Mouse (Mus musculus): ENCODE data around the gene Tctex1d1.

Tctex1d1 gene

GRCm38 (mm10) chr4:102978440-102978839 lies at the start of gene Tctex1d1:
TSS of gene Tctex1d1 (plus strand) at chr4:102978606.
- peak; percentile 33 for DNase-seq (ENCODE audit: low read depth, low spot score)

- no peak for DNase-seq (ENCODE audit: low read depth, low spot score)
Measured at GRCm38 (mm10) chr4:102929491-102929890, 48.9 kb upstream of the Tctex1d1 start.

GRCm38 (mm10) chr4:102930679-102931078 lies 47.7 kb upstream of the Tctex1d1 start:
- DNase-seq (ENCODE audit: low read depth, low spot score) = peak; percentile 23

GRCm38 (mm10) chr4:102940266-102940665 lies 38.1 kb upstream of the Tctex1d1 start:
- DNase-seq (ENCODE audit: low read depth, low spot score) = no peak

- no peak for DNase-seq (ENCODE audit: low read depth, low spot score)
Measured at GRCm38 (mm10) chr4:102940738-102941137, 37.7 kb upstream of the Tctex1d1 start.

DNA sequence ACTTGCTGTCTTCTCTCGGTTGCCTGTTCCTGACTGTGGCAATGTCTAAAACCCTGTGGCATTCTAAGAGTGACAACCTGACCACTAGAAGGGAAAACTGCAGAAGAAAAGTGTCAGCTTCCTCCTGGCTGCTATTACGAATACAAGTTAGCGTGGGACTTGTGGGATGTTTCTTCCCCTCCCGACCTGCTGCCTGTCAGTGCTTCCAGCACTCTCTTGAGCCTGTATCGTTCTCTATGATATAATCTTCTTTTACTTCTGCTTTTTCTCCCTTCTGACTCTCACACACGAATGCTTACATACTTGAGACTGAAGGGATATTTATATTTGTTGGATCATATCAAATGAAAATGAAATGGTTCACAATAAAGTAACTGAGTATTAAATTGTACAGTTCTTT lies 34.1 kb upstream of the Tctex1d1 start:
- no peak for DNase-seq (ENCODE audit: low read depth, low spot score)

DNA sequence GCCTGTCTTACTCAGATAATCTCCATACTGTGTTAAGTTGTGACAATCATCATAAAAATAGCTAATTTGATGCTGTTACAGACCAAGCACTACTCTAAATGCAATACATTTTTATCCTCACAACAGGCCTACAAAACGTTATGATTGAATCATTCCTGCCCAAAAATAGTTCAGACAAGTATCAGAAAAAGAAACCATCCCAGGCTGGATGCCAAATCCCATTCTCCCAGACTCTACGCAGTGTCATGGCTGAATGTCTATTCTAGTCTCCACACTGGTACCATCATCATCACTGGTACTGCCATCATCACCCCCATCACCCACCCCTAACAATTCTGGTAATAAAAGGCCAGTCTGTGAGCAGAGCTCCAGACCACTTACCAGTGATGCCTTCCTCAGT lies 25.9 kb upstream of the Tctex1d1 start:
- DNase-seq (ENCODE audit: low read depth, low spot score) = no peak

GRCm38 (mm10) chr4:102955294-102955956 lies 23.0 kb upstream of the Tctex1d1 start:
- DNase-seq (ENCODE audit: low read depth, low spot score) = peak; percentile 38

DNA sequence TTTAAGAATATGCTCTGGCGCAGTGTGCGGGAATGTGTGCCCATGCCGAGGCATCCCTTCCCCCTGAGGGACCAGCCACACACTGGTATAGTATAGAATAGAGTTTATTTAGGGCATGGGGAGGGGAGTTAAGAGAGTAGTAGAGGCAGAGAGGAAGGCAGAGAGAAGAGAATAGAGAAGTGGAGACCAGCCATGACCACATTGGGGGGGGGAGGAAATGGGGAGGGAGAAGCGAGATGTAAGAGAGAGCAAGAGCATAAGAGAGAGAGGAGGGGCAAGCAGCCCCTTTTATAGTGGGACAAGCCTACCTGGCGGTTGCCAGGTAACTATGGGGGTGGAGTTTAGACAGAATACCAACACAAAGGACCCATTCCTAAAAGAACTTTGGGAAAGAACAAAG lies 19.0 kb upstream of the Tctex1d1 start:
- DNase-seq (ENCODE audit: low read depth, low spot score) = no peak

- no peak for DNase-seq (ENCODE audit: low read depth, low spot score)
Measured at GRCm38 (mm10) chr4:102964174-102964573, 14.2 kb upstream of the Tctex1d1 start.

- peak; percentile 42 for DNase-seq (ENCODE audit: low read depth, low spot score)
Measured at GRCm38 (mm10) chr4:102967811-102968210, 10.6 kb upstream of the Tctex1d1 start.

DNA sequence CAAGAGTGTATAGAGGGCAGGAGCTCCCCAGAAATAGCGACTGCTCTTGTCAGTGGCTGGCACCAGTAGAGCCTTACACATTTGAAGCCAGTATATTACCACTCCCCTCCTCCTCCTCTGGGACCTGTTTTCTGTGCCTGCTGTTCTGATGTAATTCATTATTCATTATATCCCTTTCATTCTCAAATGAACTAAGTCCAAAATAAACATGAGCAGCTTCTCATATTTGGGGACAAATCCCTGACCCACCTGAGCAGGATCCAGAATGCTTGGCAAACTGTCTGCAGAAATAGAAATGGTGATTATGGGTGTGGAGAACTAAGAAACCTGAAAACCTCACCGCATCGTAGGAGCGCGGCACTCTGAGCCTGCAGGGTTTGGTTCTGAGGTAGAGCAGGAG lies 8.8 kb upstream of the Tctex1d1 start:
- no peak for DNase-seq (ENCODE audit: low read depth, low spot score)

DNA sequence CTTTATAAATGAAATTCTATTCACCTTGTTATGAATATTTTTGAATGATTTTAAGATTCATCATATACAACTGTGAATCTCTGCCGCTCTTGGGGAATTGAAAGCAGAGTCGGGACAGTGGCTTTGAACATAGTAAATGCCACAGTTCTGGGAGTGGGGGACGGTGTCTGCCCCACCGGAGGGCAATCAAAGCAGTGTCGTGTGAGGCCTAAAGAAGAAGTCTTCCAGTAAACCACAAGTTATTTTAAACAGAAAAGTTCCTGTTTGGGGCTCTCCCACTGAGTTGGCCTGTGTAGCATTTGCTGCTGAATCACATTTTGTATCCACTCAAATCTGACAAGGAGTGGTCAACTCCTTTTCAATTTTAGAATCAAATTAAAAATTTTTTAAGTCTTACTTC lies 7.2 kb upstream of the Tctex1d1 start:
- no peak for DNase-seq (ENCODE audit: low read depth, low spot score)

DNA sequence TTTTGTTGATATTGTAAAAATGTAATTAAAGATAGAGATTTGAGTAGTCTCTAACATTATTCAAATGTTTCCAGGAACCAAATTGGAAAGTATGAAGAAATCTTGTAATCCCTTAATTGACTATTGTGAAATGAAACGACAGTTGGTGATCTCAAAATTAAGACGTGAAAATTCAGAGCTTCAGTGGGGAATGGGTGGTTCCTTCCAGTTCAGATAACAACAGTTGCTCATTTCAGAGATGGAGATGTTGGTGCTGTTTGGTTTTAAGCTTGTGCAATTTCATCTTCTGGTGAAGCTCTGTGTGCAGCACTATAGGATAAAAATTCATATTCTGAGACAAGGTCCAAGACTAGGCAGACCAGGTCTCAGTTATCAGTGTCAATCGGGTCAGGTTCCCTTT lies 6.3 kb upstream of the Tctex1d1 start:
- DNase-seq (ENCODE audit: low read depth, low spot score) = no peak

GRCm38 (mm10) chr4:102974172-102974571 lies 4.2 kb upstream of the Tctex1d1 start:
- no peak for DNase-seq (ENCODE audit: low read depth, low spot score)

DNA sequence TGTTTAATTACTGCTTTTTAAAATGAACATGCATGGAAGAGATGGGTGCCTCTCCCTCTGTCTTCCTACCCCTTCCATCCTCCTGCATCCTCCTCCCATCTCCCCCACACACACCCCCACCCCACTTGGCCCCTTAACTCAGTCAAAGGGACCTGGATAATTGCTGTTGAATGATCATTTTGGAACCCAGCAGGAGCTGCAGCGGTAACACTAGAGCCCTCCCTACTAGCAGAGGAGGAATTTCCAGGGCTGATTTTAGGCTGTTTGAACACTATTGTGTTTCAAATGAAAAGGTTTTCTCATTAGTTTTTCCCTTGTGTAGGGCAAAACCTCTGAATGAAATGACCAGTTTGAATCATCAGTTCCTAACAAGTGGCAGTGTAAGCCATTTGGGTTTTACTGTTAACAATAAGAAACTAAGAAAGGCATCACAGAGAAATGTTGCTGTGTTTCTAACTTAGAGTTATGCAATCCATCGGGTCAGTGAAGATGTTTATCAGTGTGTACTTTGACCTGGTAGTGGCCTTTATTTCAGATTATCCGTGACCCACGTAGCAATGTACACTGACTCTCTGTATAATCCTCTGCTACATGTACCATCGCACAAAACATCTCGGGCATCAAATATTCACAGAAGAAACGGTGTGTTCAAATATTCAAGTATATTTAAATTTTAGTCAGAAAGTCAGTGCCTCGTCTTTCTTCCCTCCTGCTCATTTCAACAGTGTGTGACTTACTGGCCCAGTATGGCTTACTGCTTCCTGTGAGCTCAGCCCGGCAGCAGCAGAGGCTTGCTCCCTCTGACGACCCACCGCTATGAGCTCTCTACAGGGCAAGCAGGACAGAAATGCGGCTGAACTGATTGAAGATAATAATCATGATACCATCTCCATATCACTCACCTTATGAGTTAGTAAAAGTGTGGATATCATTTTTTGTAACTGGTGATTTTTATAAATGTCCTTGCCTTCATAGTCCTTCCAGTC lies 1.8 kb upstream of the Tctex1d1 start:
- DNase-seq (ENCODE audit: low read depth, low spot score) = no peak

DNA sequence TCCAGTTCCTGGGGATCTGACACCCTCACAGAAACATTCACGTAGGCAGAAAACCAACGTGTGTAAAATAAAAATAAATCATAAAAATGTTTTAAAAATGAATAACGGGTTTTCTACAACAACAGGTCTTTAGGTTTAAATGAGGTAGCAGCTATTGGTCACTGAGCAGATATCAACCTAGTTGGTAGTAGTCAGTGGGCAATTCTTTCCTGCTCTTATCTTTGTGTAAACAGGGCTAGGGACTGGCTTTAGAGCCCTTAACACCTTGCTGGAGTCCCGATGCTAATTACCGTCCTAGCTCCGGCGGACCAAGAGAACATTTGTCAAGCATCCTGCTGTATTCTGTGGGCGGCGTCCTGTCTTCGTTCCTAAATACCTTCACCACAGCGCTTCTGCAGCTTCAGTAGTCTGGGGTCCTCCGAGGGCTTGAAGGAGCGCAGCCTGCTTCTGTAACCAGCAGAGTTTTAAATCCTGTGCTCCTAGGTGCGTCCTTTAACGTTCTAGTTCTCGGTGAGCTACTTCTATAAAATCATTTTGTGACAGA lies 556 bp upstream of the Tctex1d1 start:
- peak; percentile 22 for DNase-seq (ENCODE audit: low read depth, low spot score)

GRCm38 (mm10) chr4:102979385-102979784 lies 979 bp downstream of the Tctex1d1 start:
- peak; percentile 34 for DNase-seq (ENCODE audit: low read depth, low spot score)

GRCm38 (mm10) chr4:102981709-102982108 lies 3.3 kb downstream of the Tctex1d1 start:
- no peak for DNase-seq (ENCODE audit: low read depth, low spot score)

DNA sequence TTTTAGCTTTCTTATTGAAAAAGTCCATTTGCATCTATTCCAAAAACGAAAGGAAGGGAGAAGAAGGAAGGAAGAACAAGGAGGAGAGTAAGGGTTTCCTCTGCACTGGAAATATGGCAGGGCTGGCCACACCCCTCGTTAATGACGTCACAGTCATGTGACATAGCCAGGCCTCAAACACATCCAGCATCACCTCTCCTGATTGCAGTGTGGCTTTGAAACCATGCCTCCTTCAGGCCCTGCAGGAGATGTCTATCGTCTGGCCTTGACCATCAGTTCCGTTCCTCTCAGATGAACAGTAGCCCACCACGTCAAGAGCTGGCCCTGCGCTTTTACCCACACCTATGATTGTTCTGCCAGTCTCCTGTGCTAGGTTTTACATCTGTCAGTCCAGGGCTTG lies 7.8 kb downstream of the Tctex1d1 start:
- DNase-seq (ENCODE audit: low read depth, low spot score) = peak; percentile 47

DNA sequence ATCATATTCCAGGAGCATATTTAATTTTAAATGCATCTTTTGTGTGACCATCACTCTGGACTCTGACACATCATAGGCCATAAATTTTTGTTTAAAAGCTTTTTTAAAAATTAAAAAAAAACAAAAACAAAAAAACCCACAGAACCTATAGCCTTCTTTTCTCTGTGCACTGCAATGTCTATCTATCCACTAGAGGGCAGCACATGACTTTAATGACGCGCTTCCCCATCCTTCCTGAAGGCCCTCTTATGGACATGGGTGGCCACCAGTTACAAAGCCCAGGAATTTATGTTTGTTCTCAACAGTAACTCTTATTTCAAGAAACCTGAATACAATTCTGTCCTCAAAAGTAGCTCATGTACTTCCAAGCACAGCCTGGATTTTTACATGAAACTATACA lies 8.5 kb downstream of the Tctex1d1 start:
- DNase-seq (ENCODE audit: low read depth, low spot score) = peak; percentile 83

GRCm38 (mm10) chr4:102987325-102987724 lies 8.9 kb downstream of the Tctex1d1 start:
- no peak for DNase-seq (ENCODE audit: low read depth, low spot score)
